In genomic region chr7:66806801-66807200, GRCm38 (mm10) we compare ENCODE assay signal across 28 mouse cellular contexts. TPM values are rescaled to one million over a fixed set of nuclear protein-coding genes. Genes with fewer than 3 reads are reported as not detected.
"Had no signal": no experiment of that assay in that cellular context is flagged by ENCODE, and none has a peak within 500 bp of the region (broad histone marks: within the 10 kb centered on the region; RNA-seq: fewer than 3 reads in every experiment).

No protein-coding gene starts in this region.

- DNase-seq: gastrocnemius, adult 2 months; gastrocnemius, postnatal 10 days; gastrocnemius, postnatal 25 days; heart, adult 18-20 months; heart, postnatal 10 days; heart, postnatal 4 days; kidney, adult 11 months; kidney, adult 2 months; kidney, adult 9 months; kidney, postnatal 14 days; kidney, postnatal 36 days; layer of hippocampus, adult 9-11 months; layer of hippocampus, postnatal 36 days; left cerebral cortex, postnatal 4 days had no signal

- H3K4me2 ChIP-seq: heart, embryonic 12.5 days; hindbrain, embryonic 12.5 days; hindbrain, embryonic 14.5 days; kidney, embryonic 15.5 days; limb, embryonic 13.5 days; limb, embryonic 15.5 days; liver, embryonic 12.5 days had no signal

- H3K4me1 ChIP-seq: heart, embryonic 10.5 days; heart, embryonic 12.5 days; liver, embryonic 12.5 days had no signal

- H3K36me3 ChIP-seq: heart, embryonic 10.5 days; heart, embryonic 12.5 days; hindbrain, embryonic 10.5 days; hindbrain, embryonic 12.5 days; kidney, embryonic 15.5 days; limb, embryonic 13.5 days; limb, embryonic 15.5 days; liver, embryonic 12.5 days had no signal

- H3K9ac ChIP-seq: heart, embryonic 12.5 days; hindbrain, embryonic 12.5 days; hindbrain, embryonic 14.5 days; kidney, embryonic 15.5 days; limb, embryonic 13.5 days; limb, embryonic 15.5 days; liver, embryonic 12.5 days; liver, embryonic 14.5 days had no signal

- H3K4me3 ChIP-seq: gastrocnemius, adult 2 months; heart, embryonic 10.5 days; heart, embryonic 12.5 days; hindbrain, embryonic 10.5 days; hindbrain, embryonic 12.5 days; kidney, embryonic 15.5 days; limb, embryonic 13.5 days; limb, embryonic 15.5 days; liver, embryonic 12.5 days had no signal

- H3K27me3 ChIP-seq: heart, embryonic 12.5 days; hindbrain, embryonic 12.5 days; kidney, embryonic 15.5 days; limb, embryonic 13.5 days; limb, embryonic 15.5 days; liver, embryonic 12.5 days had no signal

- H3K27ac ChIP-seq: gastrocnemius, adult 2 months; heart, embryonic 10.5 days; hindbrain, embryonic 10.5 days; hindbrain, embryonic 12.5 days; hindbrain, embryonic 14.5 days; hindbrain, postnatal 0 days; kidney, embryonic 15.5 days; kidney, postnatal 0 days; limb, embryonic 13.5 days; limb, embryonic 15.5 days; liver, embryonic 12.5 days; liver, embryonic 14.5 days had no signal

- H3K9me3 ChIP-seq: heart, embryonic 10.5 days; heart, embryonic 12.5 days; hindbrain, embryonic 10.5 days; hindbrain, embryonic 12.5 days; kidney, embryonic 15.5 days; limb, embryonic 13.5 days; limb, embryonic 15.5 days; liver, embryonic 12.5 days had no signal

- ATAC-seq: hindbrain, postnatal 0 days; intestine, embryonic 16.5 days; liver, embryonic 12.5 days had no signal

RNA-seq across cellular contexts. Expression of gene Adamts17, which starts 32.7 kb away (rescaled TPM):
- total RNA-seq: granulocyte monocyte progenitor cell, adult 5-6 weeks had no signal
